Mouse (Mus musculus) mesoderm, embryonic 11.5 days (tissue): Measurements from ENCODE around the gene Mfap1b.
A peak's percentile ranks its signal among the peaks of the same experiment; 100 is the strongest.
"Not testable (repeated sequence)": the region's sequence is repeated elsewhere in the genome, so short reads cannot be mapped to it uniquely, and the experiment has no call there.

Experiments used
- DNase-seq: peaks from one replicate; pipeline ENCODE4 v3.0.0-alpha.2; 2012; ENCODE audit warnings: low read depth, low spot score

Gene Mfap1b

GRCm38 (mm10) chr2:121472783-121473182, 1.1 kb downstream of the Mfap1b start:
- DNase-seq = not testable (repeated sequence)

- DNase-seq = not testable (repeated sequence)
Observed at GRCm38 (mm10) chr2:121468982-121469381, 4.9 kb downstream of the Mfap1b start.

- DNase-seq = no peak
Observed at GRCm38 (mm10) chr2:121460071-121460470, 13.8 kb downstream of the Mfap1b start.

- peak; percentile 86 for DNase-seq
Observed at GRCm38 (mm10) chr2:121456692-121457642, 16.9 kb downstream of the Mfap1b start, which contains the start of gene Serinc4. Gene Serinc4, minus strand, starts transcription at chr2:121456781.

- DNase-seq = no peak
Observed at GRCm38 (mm10) chr2:121455534-121455933, 18.3 kb downstream of the Mfap1b start.

DNA sequence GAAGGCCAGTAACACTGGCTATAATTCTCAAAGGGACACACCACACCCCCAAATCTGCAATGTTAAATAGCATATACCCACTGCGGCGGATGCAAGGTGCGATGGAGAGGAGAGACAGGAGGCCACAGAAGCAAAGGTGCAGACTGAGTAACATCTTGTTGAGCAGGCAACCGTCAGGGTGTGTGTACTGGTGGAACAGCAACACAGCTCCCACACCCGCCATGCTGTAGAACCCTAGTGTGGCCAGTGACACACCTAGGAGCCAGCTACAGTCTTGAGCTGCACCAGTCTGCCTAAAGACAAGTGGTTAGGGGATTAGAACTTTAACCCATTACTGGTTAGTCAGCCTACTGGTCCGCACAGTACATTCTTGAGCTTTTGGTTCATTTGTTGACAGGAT, 19.9 kb downstream of the Mfap1b start:
- DNase-seq = no peak

DNA sequence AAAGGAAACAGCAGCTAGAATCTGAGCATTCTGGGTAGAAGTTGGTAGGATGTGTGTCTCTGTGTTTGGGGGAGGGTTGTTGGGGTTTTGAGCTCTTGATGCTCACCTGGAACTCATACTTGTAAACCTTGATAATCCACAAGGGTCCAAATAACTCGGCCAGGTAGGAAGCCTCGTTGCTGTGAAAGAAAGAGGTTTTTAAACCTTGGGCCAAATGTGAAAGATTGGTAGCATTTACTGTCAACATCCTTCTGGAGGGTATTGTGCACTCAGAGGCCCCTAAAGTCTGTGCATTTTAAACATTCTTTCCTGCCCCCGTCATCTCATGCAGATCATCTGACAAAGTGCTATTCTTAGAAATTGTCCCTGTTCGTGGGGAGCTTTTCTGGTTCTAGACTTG, 20.9 kb downstream of the Mfap1b start, which contains the start of gene Hypk:
Hypk (plus strand) TSS at position 301 of the 400 bp plus-strand sequence.
- no peak for DNase-seq

DNA sequence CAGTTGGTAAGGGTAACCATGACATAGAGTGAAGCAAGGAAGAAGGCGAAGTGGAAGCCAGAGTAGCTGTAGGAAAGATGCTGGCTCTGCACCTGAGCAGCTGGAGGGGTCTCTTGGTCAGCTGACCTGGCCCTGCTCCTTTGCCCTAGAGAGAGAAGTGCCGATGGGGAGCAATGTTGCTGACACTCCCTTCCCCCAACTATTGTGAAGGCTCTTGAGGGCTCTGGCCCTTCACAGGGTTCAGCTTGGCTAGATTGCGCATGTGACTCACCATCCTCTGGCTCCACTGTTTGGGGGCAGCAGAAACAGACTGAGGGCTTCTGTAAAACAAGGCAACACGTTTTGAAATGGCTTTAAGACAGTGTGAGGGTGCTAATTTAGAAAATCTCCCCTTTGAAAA, 21.5 kb downstream of the Mfap1b start:
- DNase-seq = no peak

- DNase-seq = peak; percentile 15
Observed at GRCm38 (mm10) chr2:121450093-121450492, 23.8 kb downstream of the Mfap1b start.

- DNase-seq = no peak
Observed at GRCm38 (mm10) chr2:121449545-121450011, 24.3 kb downstream of the Mfap1b start.

DNA sequence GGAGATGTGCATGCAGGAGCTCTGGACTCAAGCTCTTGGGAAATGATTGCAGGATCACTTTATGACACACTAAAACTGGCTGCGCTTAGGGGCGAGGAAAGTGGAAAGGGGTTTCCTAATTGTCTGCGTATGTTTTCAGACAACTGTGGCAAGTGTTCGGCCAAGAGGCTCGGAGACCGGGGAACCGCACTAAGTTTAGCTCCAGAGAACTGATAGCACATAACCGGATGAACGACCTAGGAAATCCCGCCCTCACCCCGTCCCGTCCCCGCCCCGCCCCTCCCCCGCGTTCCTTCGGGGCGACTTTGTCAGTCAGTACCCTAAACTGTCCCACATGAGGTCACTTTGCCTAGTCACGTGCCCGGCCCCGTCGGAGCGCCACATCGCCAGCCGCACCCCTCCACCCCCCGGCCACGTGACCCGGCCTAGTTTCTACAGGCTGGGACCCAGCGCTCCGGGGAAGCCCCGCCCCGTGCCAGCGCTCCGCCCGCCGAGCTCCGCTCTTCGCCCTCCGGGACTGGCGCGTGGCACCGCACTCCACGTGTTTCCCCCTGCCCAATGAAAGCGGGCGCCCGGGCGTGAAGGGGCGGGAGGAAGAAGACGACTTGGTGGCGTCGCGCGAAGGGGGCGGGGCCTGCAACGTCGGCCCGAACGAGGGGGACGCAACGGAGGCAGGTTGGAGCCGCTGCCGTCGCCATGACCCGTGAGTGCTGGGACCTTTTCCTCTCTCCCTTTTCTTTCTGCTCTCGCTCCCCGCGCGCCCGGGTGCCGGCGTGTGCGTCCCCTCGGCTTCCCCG, 24.9 kb downstream of the Mfap1b start, which contains the start of gene Serf2:
Serf2 (plus strand) TSS at position 457 of the 797 bp plus-strand sequence.
- peak; percentile 98 for DNase-seq

GRCm38 (mm10) chr2:121448136-121448535, 25.7 kb downstream of the Mfap1b start:
- no peak for DNase-seq

- no peak for DNase-seq
Observed at GRCm38 (mm10) chr2:121447006-121447405, 26.9 kb downstream of the Mfap1b start.

DNA sequence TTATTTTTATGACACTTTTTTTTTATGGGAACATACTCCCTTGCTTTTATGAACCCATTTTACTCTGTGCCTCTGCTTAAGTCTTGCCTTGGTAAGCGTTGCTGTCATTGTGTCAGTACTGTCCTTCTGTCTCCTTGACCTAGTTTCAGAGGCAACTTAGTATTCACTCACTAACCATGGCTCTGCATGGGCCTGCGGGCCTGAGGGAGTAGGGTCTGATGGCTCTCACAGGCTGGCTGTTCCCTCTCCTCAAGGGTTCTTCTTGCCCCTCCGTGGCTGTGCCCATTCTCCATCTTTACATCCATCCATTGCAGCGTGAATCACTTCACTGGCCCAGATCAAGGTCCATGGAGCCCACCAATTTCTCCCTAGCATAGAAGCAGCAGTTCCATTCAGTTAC, 27.4 kb downstream of the Mfap1b start:
- DNase-seq = no peak

GRCm38 (mm10) chr2:121445117-121445516, 28.8 kb downstream of the Mfap1b start:
- DNase-seq = no peak

DNA sequence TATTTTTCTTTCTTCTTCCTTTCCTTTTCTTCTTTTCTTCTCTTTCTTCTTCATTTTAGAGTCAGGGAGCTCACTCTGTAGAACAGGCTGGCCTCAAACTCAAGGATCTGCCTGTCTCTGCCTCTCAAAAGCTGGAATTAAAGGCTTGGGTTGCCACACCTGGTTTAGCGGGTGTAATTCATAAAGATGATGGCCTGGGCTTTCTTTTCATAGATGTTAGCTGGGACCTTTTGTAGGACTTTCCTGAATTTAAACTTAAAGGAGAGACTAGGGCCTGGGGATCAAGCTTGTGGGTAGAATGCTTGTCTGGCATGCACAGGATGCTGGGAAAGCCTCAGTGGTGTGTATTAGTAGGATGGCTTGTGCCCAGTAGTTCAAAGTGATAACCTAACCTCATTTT, 29.7 kb downstream of the Mfap1b start, which contains the start of gene Ell3:
Ell3 (minus strand) TSS at position 101 of the 400 bp plus-strand sequence.
- DNase-seq = no peak

DNA sequence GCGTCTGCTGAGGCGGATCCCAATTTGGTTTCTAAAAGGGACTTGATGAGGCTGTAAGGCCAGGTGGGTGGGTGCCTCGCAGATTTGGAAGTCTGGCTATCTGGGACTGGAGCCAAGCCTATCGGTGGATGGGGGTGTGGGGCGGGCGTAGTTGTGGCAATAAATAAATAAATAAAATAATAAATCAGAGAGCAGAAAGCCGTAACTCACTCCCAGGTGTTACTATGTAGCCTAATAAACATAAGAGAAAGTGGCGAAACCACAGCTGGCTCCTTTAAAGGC, 30.9 kb downstream of the Mfap1b start:
- no peak for DNase-seq

DNA sequence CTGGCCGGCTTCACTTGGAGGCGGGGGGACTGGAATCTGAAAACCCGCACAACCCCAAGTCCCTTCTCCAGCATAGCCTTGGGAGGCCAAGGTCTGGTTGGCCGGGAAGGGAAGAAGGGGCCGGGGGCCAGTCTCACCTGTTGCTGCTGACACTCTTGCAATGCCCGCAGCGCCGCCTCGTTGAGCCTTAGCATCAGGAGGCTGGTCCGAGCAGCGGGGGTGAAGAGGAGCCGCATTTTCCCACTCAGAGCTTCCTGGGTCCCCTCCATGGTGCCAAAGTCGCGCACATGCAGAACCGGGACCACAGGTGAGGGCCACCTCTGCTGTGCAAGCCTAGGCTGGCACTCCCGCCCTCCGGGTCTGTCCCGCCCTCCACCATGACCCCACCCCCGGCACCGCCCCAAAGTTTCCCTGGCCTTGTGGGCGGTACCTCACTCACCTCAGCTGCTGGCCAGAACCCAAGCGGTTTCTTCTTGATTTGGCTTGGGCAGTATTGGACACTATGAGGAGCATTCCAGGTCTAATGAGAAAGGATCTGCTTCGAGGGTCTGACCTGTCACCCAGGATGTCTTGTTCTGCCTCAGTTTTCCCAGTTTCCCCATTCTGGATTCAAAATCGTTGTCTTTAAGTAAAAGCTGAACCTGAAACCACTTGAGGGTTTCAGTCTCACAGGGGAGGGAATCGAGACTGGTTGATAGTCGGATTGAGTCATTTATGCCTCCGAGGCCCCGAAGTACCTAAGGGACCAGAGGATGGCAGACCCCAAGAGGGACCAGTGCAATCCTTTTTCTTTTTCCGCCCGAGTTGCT, 31.4 kb downstream of the Mfap1b start:
- DNase-seq = peak; percentile 48

DNA sequence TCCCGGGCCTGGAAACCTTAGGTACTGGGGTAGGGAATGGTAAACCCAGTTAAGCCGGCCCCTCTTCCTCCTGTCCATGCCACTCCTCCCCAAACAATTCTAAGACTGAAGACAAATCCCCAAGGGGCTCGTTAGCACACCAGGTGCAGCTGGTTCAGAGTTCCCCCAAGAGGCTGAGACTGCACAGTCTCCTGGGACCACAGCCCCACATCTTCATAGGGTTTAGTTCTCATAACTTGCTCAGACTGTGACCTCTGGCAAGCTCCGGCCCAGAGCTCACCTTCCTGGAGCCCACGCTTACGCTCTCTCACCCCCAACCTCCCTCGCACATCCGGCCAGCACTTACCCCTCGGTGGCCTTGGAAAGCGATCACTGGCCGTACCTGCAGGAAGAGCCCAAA, 32.1 kb downstream of the Mfap1b start:
- DNase-seq = peak; percentile 14

- DNase-seq = no peak
Observed at GRCm38 (mm10) chr2:121440834-121441605, 32.8 kb downstream of the Mfap1b start.

GRCm38 (mm10) chr2:121439746-121440145, 34.1 kb downstream of the Mfap1b start:
- no peak for DNase-seq
